Mouse (Mus musculus) C2C12 (cell line): ENCODE measurements around the gene Hdac4.

Source experiments
- CTCF ChIP-seq: IDR thresholded peaks from one replicate; pipeline ENCODE4 v1.5.1; 2011; ENCODE audit not compliant: control insufficient read depth, insufficient read depth, insufficient read length
- MAX ChIP-seq: IDR thresholded peaks from one replicate; pipeline ENCODE4 v1.6.1; 2011; ENCODE audit warnings: mild to moderate bottlenecking, control low read depth

DNA sequence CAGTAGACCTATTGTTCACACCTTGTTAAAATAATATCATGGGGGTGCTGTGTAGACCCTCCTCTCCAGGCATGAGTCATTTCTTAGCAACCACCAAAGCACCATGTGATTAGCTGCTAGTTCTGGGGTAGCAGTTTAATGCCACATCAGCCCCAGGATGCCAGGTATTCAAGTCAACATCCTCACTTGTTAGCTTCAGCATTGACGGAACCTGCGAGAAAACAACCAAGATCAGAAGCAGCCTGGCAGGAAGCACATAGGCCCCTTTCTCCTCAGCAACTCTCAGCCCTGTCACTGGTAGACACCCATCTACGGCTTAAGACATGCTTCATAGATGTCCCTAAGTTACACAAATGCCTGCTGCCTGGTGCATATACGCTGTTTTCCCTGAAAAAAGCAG is 40.1 kb upstream of the Hdac4 start:
- no peak for TF ChIP-seq CTCF
- TF ChIP-seq MAX: no peak
